Mouse (Mus musculus): ENCODE measurements around the gene Adcy9. TPM values are rescaled to one million over a fixed set of nuclear protein-coding genes. Genes with fewer than 3 reads are reported as not detected.
"Not testable (repeated sequence)": the region's sequence is repeated elsewhere in the genome, so short reads cannot be mapped to it uniquely, and the experiment has no call there.

Gene Adcy9
- polyA plus RNA-seq, 1 experiment from 2014 or later, result 0.55 TPM

- 72% methylated on average over 1 of the region's 1 CpGs for WGBS
- Histone ChIP-seq H3K4me3 (no peak overlapping the region), H3K9me3 (no peaks in the 10 kb centered on the region), H3K27me3 (ENCODE audit: insufficient read depth, poor library complexity, severe bottlenecking) (no peaks in the 10 kb centered on the region), H3K36me3 (no peaks in the 10 kb centered on the region), H3K4me1 (peaks cover 16% of the 10 kb centered on the region; the same call in 1 of the 2 replicates), H3K27ac (no peak overlapping the region)
- DNase-seq (ENCODE audit: low spot score), result no peak
Observed at GRCm38 (mm10) chr16:4367291-4367690, 53.0 kb downstream of the Adcy9 start.

- H3K27ac ChIP-seq, result no peak overlapping the region
- H3K27me3 ChIP-seq (ENCODE audit: insufficient read depth, poor library complexity, severe bottlenecking), result no peaks in the 10 kb centered on the region
- H3K9me3 ChIP-seq, result no peaks in the 10 kb centered on the region
- H3K4me1 ChIP-seq, result peaks cover 16% of the 10 kb centered on the region; the same call in 1 of the 2 replicates
- 92% methylated on average over 3 of the region's 3 CpGs for WGBS
- no peaks in the 10 kb centered on the region for H3K36me3 ChIP-seq
- no peak for DNase-seq (ENCODE audit: low spot score)
- H3K4me3 ChIP-seq, result no peak overlapping the region
Observed at GRCm38 (mm10) chr16:4366671-4367070, 53.6 kb downstream of the Adcy9 start.

- Histone ChIP-seq H3K9me3 (no peaks in the 10 kb centered on the region), H3K36me3 (no peaks in the 10 kb centered on the region), H3K4me1 (peaks cover 11% of the 10 kb centered on the region; the same call in 1 of the 2 replicates), H3K27ac (no peak overlapping the region), H3K27me3 (ENCODE audit: insufficient read depth, poor library complexity, severe bottlenecking) (no peaks in the 10 kb centered on the region), H3K4me3 (no peak overlapping the region)
- 67% methylated on average over 4 of the region's 4 CpGs for WGBS
- peak; percentile 70 for DNase-seq (ENCODE audit: low spot score)
Observed at GRCm38 (mm10) chr16:4363341-4364116, 56.8 kb downstream of the Adcy9 start.

- no peaks in the 10 kb centered on the region for H3K9me3 ChIP-seq
- no peaks in the 10 kb centered on the region for H3K4me1 ChIP-seq
- H3K27me3 ChIP-seq (ENCODE audit: insufficient read depth, poor library complexity, severe bottlenecking), result no peaks in the 10 kb centered on the region
- DNase-seq (ENCODE audit: low spot score), result no peak
- 58% methylated on average over 4 of the region's 4 CpGs for WGBS
- no peaks in the 10 kb centered on the region for H3K36me3 ChIP-seq
- no peak overlapping the region for H3K4me3 ChIP-seq
- no peak overlapping the region for H3K27ac ChIP-seq
Observed at GRCm38 (mm10) chr16:4355260-4356043, 64.8 kb downstream of the Adcy9 start.

GRCm38 (mm10) chr16:4342579-4342978, 77.7 kb downstream of the Adcy9 start:
- WGBS, result 90% methylated on average over 7 of the region's 7 CpGs
- Histone ChIP-seq H3K27me3 (ENCODE audit: insufficient read depth, poor library complexity, severe bottlenecking) (no peaks in the 10 kb centered on the region), H3K4me1 (no peaks in the 10 kb centered on the region), H3K9me3 (no peaks in the 10 kb centered on the region), H3K36me3 (no peaks in the 10 kb centered on the region), H3K27ac (no peak overlapping the region), H3K4me3 (no peak overlapping the region)
- peak; percentile 66 for DNase-seq (ENCODE audit: low spot score)

- Histone ChIP-seq H3K27ac (no peak overlapping the region), H3K27me3 (ENCODE audit: insufficient read depth, poor library complexity, severe bottlenecking) (no peaks in the 10 kb centered on the region), H3K9me3 (no peaks in the 10 kb centered on the region), H3K4me3 (no peak overlapping the region), H3K4me1 (no peaks in the 10 kb centered on the region), H3K36me3 (no peaks in the 10 kb centered on the region)
- 84% methylated on average over 14 of the region's 14 CpGs for WGBS
- DNase-seq (ENCODE audit: low spot score), result peak; percentile 66
Observed at GRCm38 (mm10) chr16:4341316-4342062, 78.8 kb downstream of the Adcy9 start.

GRCm38 (mm10) chr16:4339216-4339615, 81.1 kb downstream of the Adcy9 start:
- WGBS, result 77% methylated on average over 7 of the region's 7 CpGs

GRCm38 (mm10) chr16:4337269-4337668, 83.0 kb downstream of the Adcy9 start:
- no peaks in the 10 kb centered on the region for H3K27me3 ChIP-seq (ENCODE audit: insufficient read depth, poor library complexity, severe bottlenecking)
- no peaks in the 10 kb centered on the region for H3K9me3 ChIP-seq
- 64% methylated on average over 4 of the region's 4 CpGs for WGBS
- H3K4me1 ChIP-seq, result no peaks in the 10 kb centered on the region
- peak; percentile 56 for DNase-seq (ENCODE audit: low spot score)
- H3K27ac ChIP-seq, result no peak overlapping the region
- no peaks in the 10 kb centered on the region for H3K36me3 ChIP-seq
- H3K4me3 ChIP-seq, result no peak overlapping the region

More at GRCm38 (mm10) chr16:4339216-4339615, 81.1 kb downstream of the Adcy9 start:
- not testable (repeated sequence) for H3K9me3 ChIP-seq; H3K4me1 ChIP-seq; H3K36me3 ChIP-seq; H3K27me3 ChIP-seq (ENCODE audit: insufficient read depth, poor library complexity, severe bottlenecking); H3K27ac ChIP-seq; H3K4me3 ChIP-seq
- peak; percentile 27 for DNase-seq (ENCODE audit: low spot score)

- no peak for DNase-seq (ENCODE audit: low spot score)
- Histone ChIP-seq H3K4me1 (no peaks in the 10 kb centered on the region), H3K27me3 (ENCODE audit: insufficient read depth, poor library complexity, severe bottlenecking) (0 out of 2 replicates have a peak, but pooled peaks cover 9% of the 10 kb centered on the region), H3K9me3 (no peaks in the 10 kb centered on the region), H3K36me3 (no peaks in the 10 kb centered on the region), H3K27ac (no peak overlapping the region), H3K4me3 (no peak overlapping the region)
- WGBS, result 78% methylated on average over 5 of the region's 5 CpGs
Observed at GRCm38 (mm10) chr16:4333788-4334187, 86.5 kb downstream of the Adcy9 start.

- Histone ChIP-seq H3K36me3 (no peaks in the 10 kb centered on the region), H3K27me3 (ENCODE audit: insufficient read depth, poor library complexity, severe bottlenecking) (0 out of 2 replicates have a peak, but pooled peaks cover 9% of the 10 kb centered on the region), H3K9me3 (no peaks in the 10 kb centered on the region), H3K27ac (no peak overlapping the region), H3K4me1 (no peaks in the 10 kb centered on the region), H3K4me3 (no peak overlapping the region)
- 83% methylated on average over 2 of the region's 2 CpGs for WGBS
- DNase-seq (ENCODE audit: low spot score), result peak; percentile 46
Observed at GRCm38 (mm10) chr16:4333371-4333770, 86.9 kb downstream of the Adcy9 start.

GRCm38 (mm10) chr16:4327081-4327480, 93.2 kb downstream of the Adcy9 start:
- Histone ChIP-seq H3K36me3 (no peaks in the 10 kb centered on the region), H3K27me3 (ENCODE audit: insufficient read depth, poor library complexity, severe bottlenecking) (peaks cover 13% of the 10 kb centered on the region; the same call in 1 of the 2 replicates), H3K9me3 (no peaks in the 10 kb centered on the region), H3K4me3 (no peak overlapping the region), H3K27ac (no peak overlapping the region), H3K4me1 (0 out of 2 replicates have a peak, but pooled peaks cover 3% of the 10 kb centered on the region)
- no peak for DNase-seq (ENCODE audit: low spot score)

GRCm38 (mm10) chr16:4325801-4326200, 94.5 kb downstream of the Adcy9 start:
- WGBS, result 70% methylated on average over 2 of the region's 2 CpGs
- no peaks in the 10 kb centered on the region for H3K9me3 ChIP-seq
- H3K36me3 ChIP-seq, result no peaks in the 10 kb centered on the region
- H3K4me1 ChIP-seq, result 0 out of 2 replicates have a peak, but pooled peaks cover 3% of the 10 kb centered on the region
- peaks cover 6% of the 10 kb centered on the region; the same call in 1 of the 2 replicates for H3K27me3 ChIP-seq (ENCODE audit: insufficient read depth, poor library complexity, severe bottlenecking)
- H3K4me3 ChIP-seq, result no peak overlapping the region
- H3K27ac ChIP-seq, result no peak overlapping the region
- DNase-seq (ENCODE audit: low spot score), result no peak
